Mouse (Mus musculus) liver (tissue): ENCODE data around the gene Lck.

Source experiments
- DNase-seq: peaks from one replicate; pipeline ENCODE4 v3.0.0-alpha.2; 2020; ENCODE audit warnings: mixed read lengths

Gene Lck

DNA sequence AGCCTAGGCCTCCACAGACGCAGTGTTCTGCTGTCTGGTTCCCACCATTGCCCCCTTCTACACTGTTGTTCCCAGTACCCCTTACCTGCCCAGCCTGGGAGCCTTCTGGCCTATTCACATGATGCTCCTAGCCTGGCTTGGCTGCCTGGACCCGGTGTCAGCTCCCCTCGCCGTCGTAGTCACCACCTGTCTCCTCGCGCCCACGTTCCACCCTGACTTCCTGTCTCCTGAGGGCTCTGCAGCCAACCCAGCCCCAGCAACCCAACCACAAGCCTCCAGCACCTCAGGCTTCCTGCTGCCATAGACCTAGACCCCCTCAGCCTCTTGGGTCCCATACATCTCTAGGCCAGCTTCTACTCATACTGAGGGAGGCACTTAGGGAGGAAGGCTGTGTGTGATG lies at the start of gene Lck:
Gene Lck, minus strand, starts transcription at position 212 of the 400 bp plus-strand sequence.
- DNase-seq: no peak

GRCm38 (mm10) chr4:129622803-129623535 lies 49.5 kb upstream of the Lck start:
- DNase-seq: no peak

DNA sequence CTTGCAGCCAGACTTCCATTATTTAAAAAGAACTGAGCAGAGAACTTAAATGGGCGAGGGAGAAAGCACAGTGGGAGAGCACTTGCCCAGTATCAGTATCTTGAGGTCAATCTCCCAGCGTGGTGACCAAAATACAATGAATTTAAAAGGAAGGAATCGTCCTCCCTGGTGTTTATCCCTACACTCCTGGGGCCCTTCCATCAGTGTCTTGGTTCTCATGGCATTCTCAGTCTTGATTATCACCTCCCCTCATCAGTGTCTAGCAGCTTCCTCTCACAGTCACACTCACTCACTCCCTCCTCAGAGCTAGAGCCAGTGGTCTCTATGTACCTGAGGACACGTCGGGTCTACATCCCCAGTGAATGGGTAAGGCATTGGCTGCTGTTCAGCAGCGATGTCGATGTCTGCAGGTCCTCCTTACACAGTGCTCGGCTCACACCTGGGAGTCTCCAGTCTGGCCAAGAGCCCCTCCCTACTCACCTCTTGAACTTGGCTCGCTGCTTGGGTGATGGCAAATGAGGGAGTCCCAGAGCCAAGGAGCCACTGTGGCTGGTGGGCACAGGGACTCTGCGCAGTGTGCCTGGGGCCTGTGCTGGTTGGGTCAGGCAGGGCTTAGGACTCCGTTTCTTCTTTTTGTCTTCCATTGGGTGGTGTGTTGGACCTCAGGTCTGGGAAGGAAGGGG lies 48.8 kb upstream of the Lck start:
- no peak for DNase-seq

GRCm38 (mm10) chr4:129621283-129621841 lies 47.9 kb upstream of the Lck start:
- no peak for DNase-seq

DNA sequence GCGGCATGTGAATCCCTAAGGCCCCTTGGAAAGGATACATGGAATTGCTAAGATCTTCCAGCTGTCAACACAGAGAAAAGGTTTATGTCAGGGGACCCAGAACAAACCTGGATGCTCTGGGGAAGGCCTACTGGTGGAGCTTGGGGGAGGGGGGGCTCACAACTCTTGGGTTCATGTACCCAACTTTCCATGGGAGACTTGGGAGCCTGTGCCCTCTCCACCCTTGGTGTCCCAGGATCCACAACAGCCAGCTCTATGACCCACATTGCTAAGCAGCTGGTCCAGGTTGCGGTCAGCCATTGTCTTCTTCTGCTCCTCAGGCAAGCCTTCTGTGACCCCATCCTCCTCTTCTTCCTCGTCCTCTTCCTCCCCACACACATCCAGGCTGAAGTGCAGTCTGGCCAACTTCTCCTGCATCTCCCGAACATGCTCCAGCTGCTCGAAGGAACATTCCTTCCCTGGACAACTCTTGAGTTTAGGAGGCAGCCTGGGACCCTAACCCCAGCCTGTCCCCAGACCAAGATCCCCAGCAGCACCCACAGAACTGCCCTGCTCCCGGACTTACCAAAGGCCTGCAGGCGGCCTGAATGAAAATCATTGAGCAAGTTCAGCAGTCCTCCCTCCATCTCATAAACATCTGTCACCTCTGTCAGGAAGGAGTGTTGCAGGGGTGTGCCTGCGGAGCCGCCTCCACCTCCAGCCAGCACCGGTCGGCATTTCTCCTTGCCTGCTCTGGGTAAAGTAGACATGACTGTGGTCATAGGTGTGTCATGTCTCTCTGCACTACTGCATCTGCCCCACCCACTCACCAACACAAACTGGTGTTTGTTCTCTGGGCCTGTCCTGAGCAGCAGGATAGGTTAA lies 47.2 kb upstream of the Lck start:
- DNase-seq: no peak

- DNase-seq: peak; percentile 95
These were observed 45.6 kb upstream of the Lck start, which contains the start of gene Iqcc for GRCm38 (mm10) chr4:129618786-129619691. Gene Iqcc (minus strand): TSS chr4:129619099.

DNA sequence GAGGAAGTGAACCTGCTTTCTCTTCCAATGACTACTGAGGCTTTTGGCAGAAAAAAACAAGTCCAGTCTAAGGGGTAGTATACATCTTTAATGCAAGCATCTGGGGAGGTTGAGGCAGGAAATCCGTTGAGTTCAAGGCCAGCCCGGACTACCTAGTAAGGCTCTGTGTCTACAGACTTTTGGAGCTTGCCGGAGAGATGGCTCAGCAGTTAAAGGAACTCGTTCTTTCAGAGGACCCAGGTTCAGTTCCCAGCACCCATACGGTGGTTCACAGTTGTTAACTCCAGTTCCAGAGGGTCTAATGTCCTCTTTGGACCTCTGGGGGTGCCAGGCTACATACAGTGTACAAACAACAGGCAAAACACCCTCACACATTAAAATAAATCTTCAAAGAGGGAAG lies 44.6 kb upstream of the Lck start:
- no peak for DNase-seq

GRCm38 (mm10) chr4:129617121-129617641 lies 43.7 kb upstream of the Lck start:
- no peak for DNase-seq

- DNase-seq: no peak
These were observed 43.2 kb upstream of the Lck start for GRCm38 (mm10) chr4:129616631-129617030.

- no peak for DNase-seq
These were observed 42.4 kb upstream of the Lck start for GRCm38 (mm10) chr4:129615801-129616290.

- no peak for DNase-seq
These were observed 40.7 kb upstream of the Lck start, which contains the start of gene Dcdc2b for GRCm38 (mm10) chr4:129614093-129614492. Gene Dcdc2b (minus strand): TSS chr4:129614257.

DNA sequence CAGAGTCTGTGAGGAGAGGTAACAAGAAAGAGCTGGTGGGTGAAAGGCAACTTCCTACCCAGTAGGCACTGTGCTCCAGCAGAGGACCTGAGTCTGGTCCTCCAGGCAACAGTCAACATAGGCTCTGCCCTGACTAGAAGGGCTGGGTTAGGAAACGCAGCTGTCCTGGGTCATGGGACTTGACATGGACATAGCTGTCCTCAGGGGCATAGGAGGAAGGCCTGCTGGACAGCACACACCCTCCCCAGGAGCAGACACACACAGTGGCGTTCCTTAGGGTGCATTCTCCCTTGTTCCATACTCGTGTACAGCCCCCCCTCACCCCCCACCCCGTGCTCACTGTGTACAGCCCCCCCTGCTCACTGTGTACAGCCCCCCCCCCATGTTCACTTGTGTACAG lies 37.0 kb upstream of the Lck start:
- no peak for DNase-seq

GRCm38 (mm10) chr4:129610026-129610425 lies 36.6 kb upstream of the Lck start:
- DNase-seq: no peak

DNA sequence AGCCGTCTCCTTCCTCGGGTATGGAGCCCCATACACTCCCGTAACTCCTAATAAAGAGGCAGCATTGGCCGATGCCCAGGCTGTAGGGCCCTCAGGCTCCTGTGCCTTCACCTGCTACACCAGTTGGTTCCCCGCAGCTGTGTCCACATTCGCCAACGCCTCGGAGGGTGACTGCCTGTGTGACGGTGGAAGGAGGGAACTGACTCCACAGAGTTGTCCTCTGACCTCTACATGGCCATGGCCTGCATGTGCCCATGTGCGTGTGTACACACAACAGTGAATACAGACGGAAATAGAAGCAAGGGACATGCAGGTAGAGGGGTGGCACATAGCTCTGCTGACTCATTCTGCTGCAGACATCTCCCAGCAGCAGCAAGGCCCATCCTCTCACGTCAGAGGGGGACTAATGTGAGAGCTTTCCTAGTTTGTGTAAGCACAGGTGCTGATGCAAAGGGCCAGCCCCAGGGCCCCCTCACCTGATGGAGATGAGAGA lies 35.7 kb upstream of the Lck start:
- DNase-seq: no peak

DNA sequence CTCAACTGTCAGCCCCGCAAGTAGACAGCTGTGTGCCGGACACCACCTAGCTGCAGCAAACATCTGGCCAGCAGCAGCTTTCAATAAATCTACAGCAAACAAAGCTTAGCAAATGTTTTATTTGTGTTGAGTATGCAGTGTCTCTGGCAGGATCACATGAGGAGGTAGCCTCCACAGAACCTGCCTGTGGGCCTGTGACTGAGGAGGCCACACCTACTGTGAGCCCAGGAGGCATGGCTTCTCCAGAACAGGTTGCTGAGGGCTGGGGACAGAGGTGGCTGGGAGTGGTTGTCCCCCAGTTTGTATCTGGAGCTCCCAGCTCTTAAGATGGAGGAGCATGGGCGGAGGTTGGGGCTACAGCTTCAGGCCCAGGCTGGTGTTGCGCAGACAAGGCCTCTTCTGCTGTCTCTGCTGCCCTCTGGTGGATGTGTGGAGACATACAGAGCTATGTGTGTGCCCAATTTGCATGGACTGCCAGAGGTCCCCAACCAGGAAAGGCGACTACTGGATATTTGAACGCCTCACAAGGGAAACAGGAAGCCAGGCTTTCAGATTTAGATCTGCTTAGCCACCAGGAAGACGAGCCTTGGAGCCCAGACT lies 35.1 kb upstream of the Lck start:
- peak; percentile 90 for DNase-seq

DNA sequence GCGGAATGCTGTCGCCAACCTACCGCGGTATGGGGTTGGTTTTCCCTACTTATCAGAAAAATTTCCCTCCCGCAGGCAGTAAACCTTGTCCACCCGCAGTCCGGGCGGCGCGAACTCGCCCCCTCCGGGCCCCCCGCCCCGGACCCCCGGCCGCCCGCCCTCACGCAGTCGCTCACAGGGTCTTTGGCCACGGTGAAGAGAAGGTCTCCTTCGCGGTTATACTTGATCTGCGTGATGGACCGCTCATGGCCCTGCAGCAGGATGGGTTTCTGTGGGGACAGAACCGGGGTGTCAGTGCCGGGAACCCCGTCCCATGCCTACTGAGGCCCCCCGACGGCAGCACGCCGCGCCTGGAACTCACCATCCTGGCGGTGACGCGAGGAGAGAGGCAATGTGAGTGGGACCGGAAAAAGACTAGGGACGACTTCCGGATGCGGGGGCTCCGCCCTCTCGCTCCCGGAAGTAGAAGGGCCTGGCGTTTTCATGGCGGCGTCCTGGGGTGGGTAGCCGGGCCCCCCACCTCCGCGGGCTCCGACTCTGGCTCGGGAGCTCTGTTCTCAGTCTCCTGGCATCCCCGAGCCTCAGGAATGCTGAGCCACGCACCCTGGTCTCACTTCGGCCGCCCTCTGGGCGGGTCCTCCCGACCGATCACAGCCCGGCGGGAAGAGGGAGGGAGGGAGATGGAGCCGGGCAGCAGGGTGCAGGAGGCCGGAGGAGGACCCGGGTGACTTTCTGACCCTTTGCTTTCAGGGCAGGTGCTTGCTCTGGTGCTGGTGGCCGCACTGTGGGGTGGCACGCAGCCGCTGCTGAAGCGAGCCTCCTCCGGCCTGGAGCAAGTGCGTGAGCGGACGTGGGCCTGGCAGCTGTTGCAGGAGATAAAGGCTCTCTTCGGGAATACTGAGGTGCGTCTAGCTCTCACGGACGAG lies 27.1 kb upstream of the Lck start, which contains the start of the genes Eif3i and Tmem234:
Gene Eif3i, minus strand, starts transcription at position 416 of the 926 bp plus-strand sequence.
Gene Tmem234, plus strand, starts transcription at position 436 of the 926 bp plus-strand sequence.
- DNase-seq: peak; percentile 87

DNA sequence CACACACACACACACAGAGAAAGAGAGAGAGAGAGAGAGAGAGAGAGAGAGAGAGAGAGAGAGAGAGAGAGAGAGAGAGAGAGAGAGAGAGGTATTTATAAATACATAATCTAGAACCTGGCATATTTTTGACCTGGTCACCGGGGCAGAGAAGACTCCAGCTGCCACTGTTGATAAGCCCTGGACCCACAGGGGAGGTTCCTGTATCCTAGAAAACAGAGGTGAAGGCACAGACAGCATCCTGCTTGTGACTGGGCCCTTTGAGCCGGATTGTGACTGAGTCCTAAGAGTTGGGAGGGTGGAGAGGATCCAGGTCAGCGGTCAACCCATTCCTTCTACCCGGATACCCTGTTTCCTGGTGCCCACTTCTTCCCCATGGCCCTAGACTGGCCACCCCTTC lies 15.4 kb upstream of the Lck start:
- DNase-seq: peak; percentile 71

- DNase-seq: no peak
These were observed 13.5 kb upstream of the Lck start for GRCm38 (mm10) chr4:129586943-129587342.

GRCm38 (mm10) chr4:129585773-129586172 lies 12.3 kb upstream of the Lck start:
- peak; percentile 63 for DNase-seq
